Mouse (Mus musculus): Measurements from ENCODE around the gene Xpo5.

- TF ChIP-seq GATA1 (IDR thresholded peaks at IDR 0.05; ENCODE audit: low read length) = no peak
- no peak for TF ChIP-seq TAL1 (IDR thresholded peaks at IDR 0.05; ENCODE audit: low read length)
Observed at GRCm38 (mm10) chr17:46227576-46227975, 25.0 kb downstream of the Xpo5 start.

All from erythroblast, embryonic 14.5 days (primary cell).